Mouse (Mus musculus): ENCODE results near the gene Gsta2.

Gsta2 gene

GRCm38 (mm10) chr9:78355611-78356010 lies at the start of gene Gsta2:
TSS of gene Gsta2 (minus strand) at chr9:78355788.
- in situ Hi-C loops (cut with MboI; ENCODE audit: low pct_unique_long_range_greater_than_20kb in 1 of 2, low sequenced_read_pairs in 2 of 2, unreplicated experiment in 1 of 2), result loop anchor here in 1 of 2 experiments (5.0 kb wide), 1 partner anchor 37 kb away; no protein-coding TSS in a partner anchor

DNA sequence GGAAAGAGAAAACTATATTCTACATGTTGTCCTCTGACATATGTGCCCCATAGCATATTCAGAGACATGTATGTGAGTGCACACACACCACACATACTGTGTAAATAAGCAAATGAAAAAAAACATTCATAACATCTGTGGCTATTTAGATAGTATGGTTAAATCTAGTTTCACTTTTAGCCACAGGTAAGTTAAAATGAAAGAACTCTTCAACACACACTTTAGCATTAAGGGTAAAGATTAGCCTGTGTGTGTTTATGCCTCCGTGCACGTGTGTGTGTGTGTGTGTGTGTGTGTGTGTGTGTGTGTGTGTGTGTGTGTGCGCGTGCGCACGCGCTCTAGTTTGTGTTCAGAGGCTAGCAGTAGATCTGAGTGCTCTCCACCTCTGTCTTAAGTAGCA lies 46.0 kb upstream of the Gsta2 start:
- in situ Hi-C loops (cut with MboI; ENCODE audit: low pct_unique_long_range_greater_than_20kb in 1 of 2, low sequenced_read_pairs in 2 of 2, unreplicated experiment in 1 of 2), result no loop called here

DNA sequence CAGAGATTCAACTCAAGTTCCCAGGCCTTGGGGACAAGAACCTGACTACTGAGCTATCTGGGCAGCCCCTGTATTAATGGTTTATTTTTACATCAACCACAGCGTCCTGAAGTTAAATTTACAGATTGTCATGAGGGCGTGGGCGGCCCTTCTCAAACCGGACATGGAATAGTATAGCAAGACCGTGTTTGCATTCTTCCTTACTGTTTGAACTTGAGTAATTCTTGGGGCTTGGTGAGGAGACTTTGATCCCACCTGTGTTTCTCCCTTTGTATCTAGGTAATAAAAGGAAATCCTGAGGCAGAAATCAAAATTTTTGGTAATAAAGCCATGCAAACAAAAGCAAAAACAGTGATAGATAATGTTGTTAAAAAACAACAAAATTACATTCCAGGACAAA lies 45.0 kb upstream of the Gsta2 start:
- in situ Hi-C loops (cut with MboI; ENCODE audit: low pct_unique_long_range_greater_than_20kb in 1 of 2, low sequenced_read_pairs in 2 of 2, unreplicated experiment in 1 of 2), result no loop called here

DNA sequence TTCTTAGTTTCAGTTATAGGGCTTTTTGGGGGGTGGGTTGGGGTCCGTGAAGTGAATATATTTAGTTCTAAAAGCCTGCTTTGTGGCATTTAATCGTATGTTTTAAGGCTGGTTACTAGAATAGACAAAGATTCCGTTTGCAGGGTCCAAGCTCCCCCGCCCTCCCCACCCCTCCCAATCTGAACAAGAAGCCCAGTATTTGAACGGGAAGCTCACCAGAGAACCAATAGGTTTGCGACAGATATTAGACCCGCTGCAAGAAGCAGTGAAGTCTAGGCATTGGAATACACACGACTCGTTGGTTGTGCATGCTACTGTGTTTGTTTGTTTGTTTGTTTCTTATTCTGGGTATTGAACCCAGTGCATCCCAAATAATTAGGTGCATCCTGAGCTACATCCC lies 40.9 kb upstream of the Gsta2 start:
- in situ Hi-C loops (cut with MboI; ENCODE audit: low pct_unique_long_range_greater_than_20kb in 1 of 2, low sequenced_read_pairs in 2 of 2, unreplicated experiment in 1 of 2), result no loop called here

DNA sequence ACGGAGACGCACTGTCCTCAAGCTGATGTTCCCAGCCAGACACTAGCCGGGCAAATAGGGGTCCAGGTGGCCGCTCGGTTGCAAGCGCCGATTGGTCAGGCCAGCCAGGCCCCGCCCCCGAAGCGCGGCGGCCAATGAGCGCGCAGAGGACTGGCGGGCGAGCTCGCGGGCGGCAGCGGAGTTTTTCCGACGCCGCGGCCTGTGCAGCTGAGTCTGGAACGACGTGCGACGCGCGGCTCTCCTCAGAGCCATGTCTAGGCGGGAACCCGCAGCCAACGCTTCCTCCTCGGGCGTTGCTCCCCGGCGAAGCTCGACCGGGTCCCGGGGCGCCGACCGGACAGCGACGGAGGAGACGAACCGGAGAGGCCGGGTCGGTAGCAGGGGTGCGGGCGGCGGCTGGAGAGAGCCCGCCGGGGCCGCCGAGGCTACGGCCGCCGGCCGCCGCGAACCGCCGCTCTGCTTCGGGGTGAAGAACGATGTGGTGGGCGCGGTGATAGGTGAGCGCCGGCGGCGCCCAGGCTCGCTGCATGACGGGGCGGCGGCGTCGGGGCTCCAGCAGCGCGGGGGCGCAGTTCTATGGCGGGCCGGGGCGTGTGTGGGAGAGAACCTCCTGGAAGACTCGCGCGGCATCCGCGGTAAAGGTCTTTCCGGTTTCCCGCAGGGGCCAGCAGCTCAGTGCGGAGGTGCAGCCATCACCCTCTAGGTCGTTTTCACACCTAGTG lies 40.2 kb upstream of the Gsta2 start, which contains the start of gene Ddx43:
Gene Ddx43 (plus strand): TSS at position 148 of the 722 bp plus-strand sequence.
- in situ Hi-C loops (cut with MboI; ENCODE audit: low pct_unique_long_range_greater_than_20kb in 1 of 2, low sequenced_read_pairs in 2 of 2, unreplicated experiment in 1 of 2), result no loop called here

GRCm38 (mm10) chr9:78395244-78395629 lies 39.6 kb upstream of the Gsta2 start:
- in situ Hi-C loops (cut with MboI; ENCODE audit: low pct_unique_long_range_greater_than_20kb in 1 of 2, low sequenced_read_pairs in 2 of 2, unreplicated experiment in 1 of 2), result no loop called here

- in situ Hi-C loops (cut with MboI; ENCODE audit: low pct_unique_long_range_greater_than_20kb in 1 of 2, low sequenced_read_pairs in 2 of 2, unreplicated experiment in 1 of 2), result loop anchor here in 1 of 2 experiments (5.0 kb wide), 1 partner anchor 37 kb away; the partner anchor contains the start of gene Gsta2
These were observed 39.0 kb upstream of the Gsta2 start for GRCm38 (mm10) chr9:78394602-78395001.

- in situ Hi-C loops (cut with MboI; ENCODE audit: low pct_unique_long_range_greater_than_20kb in 1 of 2, low sequenced_read_pairs in 2 of 2, unreplicated experiment in 1 of 2), result loop anchor here in 1 of 2 experiments (5.0 kb wide), 1 partner anchor 36 kb away; the partner anchor contains the start of gene Gsta2
These were observed 38.2 kb upstream of the Gsta2 start for GRCm38 (mm10) chr9:78393741-78394140.

- in situ Hi-C loops (cut with MboI; ENCODE audit: low pct_unique_long_range_greater_than_20kb in 1 of 2, low sequenced_read_pairs in 2 of 2, unreplicated experiment in 1 of 2), result loop anchor here in 1 of 2 experiments (5.0 kb wide), 2 partner anchors 33 to 68 kb away; partner anchors contain the start of gene Gsta2
These were observed 34.4 kb upstream of the Gsta2 start for GRCm38 (mm10) chr9:78389981-78390380.

- in situ Hi-C loops (cut with MboI; ENCODE audit: low pct_unique_long_range_greater_than_20kb in 1 of 2, low sequenced_read_pairs in 2 of 2, unreplicated experiment in 1 of 2), result loop anchor here in 1 of 2 experiments (5.0 kb wide), 1 partner anchor 65 kb away; no protein-coding TSS in a partner anchor
These were observed 31.4 kb upstream of the Gsta2 start for GRCm38 (mm10) chr9:78386947-78387346.

DNA sequence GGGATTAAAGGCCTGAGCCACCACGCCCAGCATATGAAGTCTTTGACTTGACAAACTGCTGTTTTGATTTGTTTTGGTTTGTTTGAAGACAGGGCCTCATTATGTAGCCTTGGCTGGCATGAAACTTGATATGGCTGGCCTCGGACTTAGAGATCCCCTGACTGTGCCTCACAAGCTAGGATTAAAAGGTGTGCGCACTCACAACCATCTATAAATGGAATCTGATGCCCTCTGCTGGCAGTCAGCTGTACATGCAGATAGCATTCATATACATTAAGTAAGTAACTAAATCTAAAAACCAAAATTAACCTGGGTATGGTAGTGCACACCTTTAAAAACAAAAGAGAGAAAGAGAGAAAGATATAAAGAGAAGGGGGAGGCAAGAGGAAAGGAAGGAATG lies 30.3 kb upstream of the Gsta2 start:
- in situ Hi-C loops (cut with MboI; ENCODE audit: low pct_unique_long_range_greater_than_20kb in 1 of 2, low sequenced_read_pairs in 2 of 2, unreplicated experiment in 1 of 2), result loop anchor here in 1 of 2 experiments (5.0 kb wide), 1 partner anchor 64 kb away; no protein-coding TSS in a partner anchor

GRCm38 (mm10) chr9:78378113-78378785 lies 22.7 kb upstream of the Gsta2 start, which contains the start of gene Ooep:
TSS of gene Ooep (minus strand) at chr9:78378725.
- in situ Hi-C loops (cut with MboI; ENCODE audit: low pct_unique_long_range_greater_than_20kb in 1 of 2, low sequenced_read_pairs in 2 of 2, unreplicated experiment in 1 of 2), result no loop called here

DNA sequence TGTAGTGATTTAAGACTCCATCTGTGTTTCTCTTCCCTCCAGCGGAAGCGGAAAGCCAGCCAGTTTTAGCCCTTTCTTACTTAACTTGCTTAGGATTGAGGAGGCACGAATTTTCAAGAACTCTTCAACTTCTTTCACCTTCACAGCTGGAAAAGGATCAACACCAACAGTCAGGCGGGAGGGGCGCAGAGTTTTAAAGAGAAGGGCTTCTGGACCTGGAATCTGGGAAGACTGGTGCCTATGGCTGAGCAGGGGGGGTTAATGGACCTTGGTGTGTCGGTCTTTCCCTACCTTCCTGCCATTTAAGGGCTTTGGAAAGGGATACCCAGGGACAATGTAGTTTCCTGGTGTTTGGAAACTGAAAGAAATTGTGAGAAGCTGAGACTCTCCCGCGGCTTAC lies 22.0 kb upstream of the Gsta2 start:
- in situ Hi-C loops (cut with MboI; ENCODE audit: low pct_unique_long_range_greater_than_20kb in 1 of 2, low sequenced_read_pairs in 2 of 2, unreplicated experiment in 1 of 2), result no loop called here

DNA sequence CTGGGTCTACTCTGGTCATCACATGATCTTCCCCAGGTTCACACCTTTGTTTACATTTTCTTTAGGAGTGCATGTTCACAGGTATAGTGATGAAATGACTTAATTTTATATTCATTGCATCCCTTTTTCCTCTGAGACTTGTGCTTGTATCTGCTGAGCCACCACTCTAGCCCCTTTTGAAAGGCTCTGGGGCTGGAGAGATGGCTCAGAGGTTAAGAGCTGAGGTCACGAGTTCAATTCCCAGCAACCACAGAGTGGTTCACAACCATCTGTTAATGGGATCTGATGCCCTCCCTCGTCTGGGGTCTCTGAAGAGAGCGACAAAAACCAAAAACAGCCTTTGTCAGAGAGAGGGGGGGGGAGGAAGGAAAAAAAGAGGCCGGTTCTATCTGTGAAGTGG lies 19.9 kb upstream of the Gsta2 start:
- in situ Hi-C loops (cut with MboI; ENCODE audit: low pct_unique_long_range_greater_than_20kb in 1 of 2, low sequenced_read_pairs in 2 of 2, unreplicated experiment in 1 of 2), result no loop called here

GRCm38 (mm10) chr9:78374885-78375389 lies 19.3 kb upstream of the Gsta2 start:
- in situ Hi-C loops (cut with MboI; ENCODE audit: low pct_unique_long_range_greater_than_20kb in 1 of 2, low sequenced_read_pairs in 2 of 2, unreplicated experiment in 1 of 2), result no loop called here

DNA sequence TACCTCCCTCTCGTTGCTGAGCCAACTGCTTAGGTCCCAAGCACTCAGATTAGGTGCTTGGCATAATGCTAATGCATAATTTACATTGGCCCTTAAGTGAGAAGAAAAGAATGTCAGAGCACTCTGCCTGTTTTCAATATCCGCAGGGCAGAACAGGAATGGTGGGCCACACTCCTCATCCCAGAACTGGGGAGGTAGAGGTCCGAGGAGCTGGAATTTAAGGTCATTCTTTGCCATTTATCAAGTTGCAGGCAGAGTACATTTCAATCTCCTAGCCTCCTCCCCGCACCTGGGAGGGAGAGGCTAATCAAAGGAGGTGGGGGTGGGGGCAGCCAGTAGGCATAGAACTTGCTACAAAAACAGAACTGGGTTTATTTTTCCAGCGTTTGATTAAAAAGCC lies 18.8 kb upstream of the Gsta2 start:
- in situ Hi-C loops (cut with MboI; ENCODE audit: low pct_unique_long_range_greater_than_20kb in 1 of 2, low sequenced_read_pairs in 2 of 2, unreplicated experiment in 1 of 2), result no loop called here

- in situ Hi-C loops (cut with MboI; ENCODE audit: low pct_unique_long_range_greater_than_20kb in 1 of 2, low sequenced_read_pairs in 2 of 2, unreplicated experiment in 1 of 2), result no loop called here
These were observed 17.4 kb upstream of the Gsta2 start for GRCm38 (mm10) chr9:78372827-78373504.

- in situ Hi-C loops (cut with MboI; ENCODE audit: low pct_unique_long_range_greater_than_20kb in 1 of 2, low sequenced_read_pairs in 2 of 2, unreplicated experiment in 1 of 2), result no loop called here
These were observed 15.9 kb upstream of the Gsta2 start for GRCm38 (mm10) chr9:78371441-78371840.

- in situ Hi-C loops (cut with MboI; ENCODE audit: low pct_unique_long_range_greater_than_20kb in 1 of 2, low sequenced_read_pairs in 2 of 2, unreplicated experiment in 1 of 2), result no loop called here
These were observed 14.2 kb upstream of the Gsta2 start for GRCm38 (mm10) chr9:78369786-78370185.

Measured in mouse embryonic stem cell (cell line).